Mouse (Mus musculus) lung, adult 2 months (tissue): ENCODE measurements around the gene Acacb. TPM values are rescaled to one million over a fixed set of nuclear protein-coding genes. Genes with fewer than 3 reads are reported as not detected.

ENCODE experiments used
- DNase-seq: peaks from one replicate; pipeline ENCODE4 v3.0.0; 2022
- H3K4me1 ChIP-seq: fragments of 200-500 bp; 2 replicates; pipeline ENCODE4 v1.6.1; 2011; ENCODE audit warnings: low read length; ENCODE audit not compliant: control insufficient read depth, insufficient read depth
- H3K4me3 ChIP-seq: fragments of 200-500 bp; replicated peaks from 2 replicates; pipeline ENCODE3; 2011; ENCODE audit warnings: low read depth, mild to moderate bottlenecking, control low read depth, low read length; ENCODE audit errors: extremely low read depth
- CTCF ChIP-seq: fragments of 200-500 bp; IDR thresholded peaks from 2 replicates; pipeline ENCODE4 v1.5.1; 2011; ENCODE audit warnings: mild to moderate bottlenecking, low read length, control low read depth; ENCODE audit not compliant: insufficient read depth
- POLR2A ChIP-seq: fragments of 200-500 bp; IDR thresholded peaks from 2 replicates; pipeline ENCODE4 v1.6.1; 2011; ENCODE audit warnings: low read depth, mild to moderate bottlenecking, control low read depth, low read length, borderline replicate concordance; ENCODE audit errors: extremely low read depth
- WGBS: fragments of 180-500 bp; shearing (Covaris S2); methylation state at CpG from one replicate; pipeline ENCODE4 v1.1.7; 2018; 5-methylcytosine and 5-hydroxymethylcytosine counted together
- polyA plus RNA-seq: library from polyadenylated mRNA; depleted of rRNA; stranded (reverse); fragments of >200 nt; gene quantifications from 2 replicates; pipeline ENCODE4 v1.2.3, GENCODE M21; 2012; rRNA removed

Acacb gene
- polyA plus RNA-seq, 1 experiment: 37.5 TPM

DNA sequence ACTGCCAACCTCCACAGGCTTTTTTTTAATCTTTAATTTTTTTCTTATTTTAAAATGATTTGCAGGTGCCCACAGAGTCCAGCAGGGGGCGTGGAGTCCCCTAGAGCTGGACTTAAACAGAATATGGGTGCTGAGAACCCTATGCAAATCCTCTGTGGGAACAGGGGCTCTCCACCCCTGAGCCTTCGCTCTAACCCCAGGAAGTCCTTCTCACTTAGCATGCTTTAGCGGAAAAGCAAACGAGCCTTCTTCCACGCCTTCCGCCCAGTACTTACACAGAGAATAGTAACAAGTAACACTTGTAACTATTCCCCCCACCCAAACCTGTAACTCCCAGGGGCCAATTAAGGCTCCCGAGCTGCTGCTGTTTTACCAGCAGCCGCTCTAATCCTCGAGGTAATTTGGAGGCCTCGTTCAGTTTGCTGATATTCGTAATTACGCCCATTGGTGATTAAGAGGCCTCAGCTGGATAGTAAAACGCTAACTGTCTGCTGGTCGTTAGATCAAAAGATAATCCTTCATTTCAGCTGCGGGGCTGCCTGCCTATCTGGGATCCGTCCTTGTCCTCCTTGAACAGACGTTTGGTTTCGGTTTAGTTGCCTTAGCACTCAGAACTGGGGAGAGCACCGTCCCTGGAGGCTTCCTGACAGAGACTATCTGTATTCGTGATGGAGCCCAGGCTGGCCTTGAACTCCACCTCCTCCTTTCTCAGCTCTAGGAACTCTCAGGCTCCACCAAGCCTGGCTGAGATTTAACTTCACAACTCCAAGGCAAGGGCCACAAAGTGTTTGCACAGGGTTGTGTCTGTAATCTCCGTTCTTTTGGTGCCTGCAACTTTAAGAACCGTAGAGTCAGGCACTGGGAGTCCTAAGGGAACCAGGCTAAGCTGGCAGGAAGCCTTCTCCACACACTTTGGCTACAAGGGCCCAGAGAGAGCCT lies 150.6 kb downstream of the Acacb start:
- DNase-seq: no peak
- TF ChIP-seq POLR2A (no peak), CTCF (0 out of 2 replicates have a peak, but pooled peaks have one; percentile 25)
- WGBS: 42% methylated on average over 22 of the region's 22 CpGs
- H3K4me3 ChIP-seq: no peak overlapping the region
- H3K4me1 ChIP-seq: no peaks in the 10 kb centered on the region

DNA sequence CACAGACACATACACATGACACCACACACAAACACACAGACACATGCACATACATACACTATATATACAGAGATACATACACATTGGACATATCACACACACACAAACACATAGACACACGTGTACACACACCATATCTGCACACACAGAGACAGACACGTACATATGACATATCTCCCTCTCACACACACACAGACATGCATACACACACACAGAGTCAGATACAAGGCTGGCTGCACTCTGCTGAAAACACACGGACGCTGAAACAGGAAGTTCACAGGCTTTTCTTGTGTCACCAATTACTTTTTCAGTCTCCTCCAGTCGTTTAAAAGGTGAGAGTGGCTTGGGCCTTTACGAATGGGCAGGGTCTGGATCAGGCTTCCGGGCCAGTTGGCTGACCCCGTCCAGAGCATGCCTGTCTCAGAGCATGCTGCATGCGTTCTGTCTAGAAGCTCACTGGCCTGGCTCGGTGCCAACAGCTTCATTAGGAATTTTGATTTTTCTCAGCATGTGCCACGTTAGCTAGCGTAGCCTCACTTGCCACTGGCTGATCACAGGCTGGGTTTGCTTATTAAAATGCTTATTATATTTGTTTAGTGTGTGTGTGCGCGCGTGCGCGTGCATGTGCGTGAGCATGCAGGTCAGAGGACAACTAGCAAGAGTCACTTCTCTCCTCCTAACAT lies 152.0 kb downstream of the Acacb start:
- DNase-seq: no peak
- no peak for TF ChIP-seq POLR2A
- WGBS: 53% methylated on average over 18 of the region's 18 CpGs
- Histone ChIP-seq H3K4me1 (no peaks in the 10 kb centered on the region), H3K4me3 (no peak overlapping the region)

DNA sequence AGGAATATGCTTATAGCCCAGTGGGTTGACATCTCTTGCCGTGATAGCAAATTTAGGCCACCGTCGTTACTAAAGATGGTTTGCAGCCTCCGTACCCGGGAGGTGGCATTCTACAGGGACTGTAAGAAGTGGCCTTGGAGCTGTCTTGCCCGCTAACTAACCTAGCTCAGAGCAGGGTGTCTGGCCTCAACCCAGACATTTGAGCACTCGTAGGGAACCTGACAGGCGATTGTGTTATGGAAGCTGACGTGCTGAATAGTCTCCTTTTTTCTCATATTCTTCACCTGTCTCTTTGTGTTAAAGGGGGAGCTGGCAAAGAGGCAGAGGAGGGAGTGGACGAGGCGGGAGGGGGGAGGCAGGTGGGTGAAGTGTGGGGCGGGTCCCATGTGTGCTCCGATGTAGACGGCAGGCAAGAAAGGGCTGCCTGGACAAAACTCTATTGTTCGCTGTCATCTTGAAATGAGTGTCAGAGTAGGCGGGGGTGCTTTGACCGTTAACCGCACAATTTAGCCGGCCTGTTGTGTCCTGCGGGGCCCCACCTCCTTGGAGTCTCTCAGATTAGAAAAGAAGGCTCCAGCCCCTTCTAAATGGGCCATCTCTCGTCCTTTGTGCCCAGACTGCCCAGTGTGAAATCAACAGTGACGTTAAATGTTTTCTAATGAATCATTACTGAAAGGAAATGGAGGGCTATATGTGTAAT lies 153.0 kb downstream of the Acacb start:
- TF ChIP-seq CTCF (no peak), POLR2A (no peak)
- WGBS: 62% methylated on average over 22 of the region's 22 CpGs
- no peak overlapping the region for H3K4me3 ChIP-seq
- no peak for DNase-seq
- no peaks in the 10 kb centered on the region for H3K4me1 ChIP-seq

GRCm38 (mm10) chr5:114299883-114300610 lies 153.7 kb downstream of the Acacb start:
- Histone ChIP-seq H3K4me1 (no peaks in the 10 kb centered on the region), H3K4me3 (no peak overlapping the region)
- TF ChIP-seq CTCF (no peak), POLR2A (no peak)
- WGBS: 87% methylated on average over 24 of the region's 24 CpGs
- no peak for DNase-seq

Other genes with a start within 250 kb of the Acacb start
- 86.7 and 104 TPM in 2 replicates for gene Coro1c, start 237.8 kb upstream of the Acacb start, polyA plus RNA-seq
- gene Ssh1, start 152.6 kb upstream of the Acacb start, polyA plus RNA-seq: 22.1 and 27.3 TPM in 2 replicates
- gene Dao, start 142.8 kb upstream of the Acacb start, polyA plus RNA-seq: 0.05 and 0.17 TPM in 2 replicates
- gene Usp30, start 81.1 kb upstream of the Acacb start, polyA plus RNA-seq: 17.0 and 19.7 TPM in 2 replicates
- not detected in 2 replicates for gene Svop, start 55.0 kb upstream of the Acacb start, polyA plus RNA-seq
- 7.7 and 8.6 TPM in 2 replicates for gene Alkbh2, start 18.3 kb upstream of the Acacb start, polyA plus RNA-seq
- gene Ung, start 16.1 kb upstream of the Acacb start, polyA plus RNA-seq: 2.2 and 3.0 TPM in 2 replicates
- 1.1 and 1.2 TPM in 2 replicates for gene Foxn4, start 127.3 kb downstream of the Acacb start, polyA plus RNA-seq
- 2.1 and 2.8 TPM in 2 replicates for gene Myo1h, start 142.6 kb downstream of the Acacb start, polyA plus RNA-seq
- 278 and 318 TPM in 2 replicates for gene Kctd10, start 234.0 kb downstream of the Acacb start, polyA plus RNA-seq
- 69.2 and 74.3 TPM in 2 replicates for gene Ube3b, start 234.1 kb downstream of the Acacb start, polyA plus RNA-seq